In the genomic region with DNA sequence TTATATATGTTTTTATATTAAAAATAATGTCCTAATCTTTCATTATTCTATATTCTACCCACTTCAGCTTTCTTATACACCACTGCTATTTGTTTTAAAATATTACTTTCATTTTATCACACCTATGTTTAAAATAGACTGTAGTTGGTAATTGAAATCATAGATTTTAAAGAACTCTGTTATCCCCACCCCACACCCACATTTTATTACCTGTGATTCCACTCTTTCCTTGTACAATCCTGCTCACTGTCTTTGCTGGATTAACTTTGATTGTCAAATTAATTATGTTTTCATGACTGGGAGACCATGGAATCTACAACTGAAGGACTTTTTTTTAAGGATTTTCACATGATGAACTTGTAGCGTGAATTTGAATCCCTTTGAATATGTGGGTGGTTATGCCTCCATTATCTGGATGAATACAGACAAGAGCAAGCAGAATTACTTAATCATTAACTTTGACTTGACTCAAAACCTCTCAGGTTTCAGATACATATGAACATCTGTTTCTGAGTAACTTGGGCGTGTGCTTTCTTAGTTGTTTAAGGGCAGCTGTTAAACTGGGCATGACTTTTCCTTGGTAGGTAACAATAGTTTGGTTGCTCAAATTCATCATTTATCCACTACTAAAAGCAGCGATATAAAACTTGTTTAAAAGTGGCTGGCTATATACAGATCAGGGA, we compare ENCODE assay signal across 17 mouse cellular contexts.
"Had no signal": no experiment of that assay in that cellular context is flagged by ENCODE, and none has a peak within 500 bp of the region (broad histone marks: within the 10 kb centered on the region; RNA-seq: fewer than 3 reads in every experiment).

No protein-coding gene starts in this region.

- H3K9ac ChIP-seq: liver, postnatal 0 days; lung, embryonic 15.5 days; midbrain, embryonic 12.5 days; midbrain, embryonic 15.5 days; neural tube, embryonic 12.5 days; stomach, embryonic 15.5 days had no signal

- H3K4me3 ChIP-seq: lung, embryonic 15.5 days; megakaryocyte, embryonic 14.5 days; midbrain, embryonic 12.5 days; midbrain, embryonic 15.5 days; neural tube, embryonic 12.5 days; stomach, embryonic 15.5 days had no signal

- H3K9me3 ChIP-seq: lung, embryonic 15.5 days; midbrain, embryonic 12.5 days; midbrain, embryonic 15.5 days; neural tube, embryonic 12.5 days; stomach, embryonic 15.5 days had no signal

- H3K4me1 ChIP-seq: lung, embryonic 15.5 days; megakaryocyte, embryonic 14.5 days; midbrain, embryonic 12.5 days; midbrain, embryonic 15.5 days; neural tube, embryonic 12.5 days; stomach, embryonic 15.5 days had no signal

- ATAC-seq: liver, postnatal 0 days; lung, postnatal 0 days; midbrain, embryonic 15.5 days had no signal

- H3K27me3 ChIP-seq: lung, embryonic 15.5 days; megakaryocyte, embryonic 14.5 days; midbrain, embryonic 12.5 days; midbrain, embryonic 15.5 days; neural tube, embryonic 12.5 days; stomach, embryonic 15.5 days had no signal

- H3K36me3 ChIP-seq: lung, embryonic 15.5 days; midbrain, embryonic 12.5 days; midbrain, embryonic 15.5 days; neural tube, embryonic 12.5 days; stomach, embryonic 15.5 days had no signal

- H3K27ac ChIP-seq: lung, embryonic 15.5 days; macrophage; midbrain, embryonic 12.5 days; midbrain, embryonic 15.5 days; neural tube, embryonic 12.5 days; stomach, embryonic 15.5 days; stomach, postnatal 0 days had no signal

- DNase-seq: liver, postnatal 0 days; lung, adult 2 months; lung, postnatal 14 days; lung, postnatal 36 days; right cerebral cortex, postnatal 14 days; thymus, adult 2 months; thymus, postnatal 25 days; thymus, postnatal 4 days had no signal

- H3K4me2 ChIP-seq: lung, embryonic 15.5 days; midbrain, embryonic 12.5 days; midbrain, embryonic 15.5 days; neural tube, embryonic 12.5 days; stomach, embryonic 15.5 days had no signal
